Mouse (Mus musculus): ENCODE results near the gene Ropn1.
A peak's percentile ranks its signal among the peaks of the same experiment; 100 is the strongest.

DNA sequence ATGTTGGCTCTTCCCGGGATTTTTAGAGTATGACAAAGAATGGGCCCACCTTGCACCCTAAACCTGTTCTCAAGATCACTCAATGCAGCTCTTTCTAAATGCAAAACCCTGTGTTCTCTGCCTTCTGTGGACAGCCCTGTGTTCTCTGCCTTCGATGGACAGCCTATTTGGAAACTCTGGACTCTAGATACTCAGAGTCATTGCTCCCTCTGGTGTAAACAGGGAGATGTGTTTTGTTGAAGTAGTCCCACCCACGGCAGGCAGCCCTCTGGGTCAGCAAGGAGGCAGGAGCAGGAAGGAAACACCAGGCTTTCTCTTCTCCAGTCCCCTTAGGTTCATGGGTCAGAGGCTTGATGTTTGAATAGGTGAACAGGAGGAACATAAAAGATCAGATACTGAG, 44.0 kb upstream of the Ropn1 start:
- TF ChIP-seq MAX (IDR thresholded peaks at IDR 0.05), result no peak
- TF ChIP-seq CTCF (IDR thresholded peaks at IDR 0.05; ENCODE audit: control insufficient read depth, insufficient read depth, insufficient read length), result peak; percentile 35
- TF ChIP-seq CEBPB (IDR thresholded peaks at IDR 0.05; ENCODE audit: low read depth), result no peak
- TF ChIP-seq MYOD1 (IDR thresholded peaks at IDR 0.05; ENCODE audit: control insufficient read depth, insufficient read length, low read depth), result no peak

All from C2C12 (cell line).